Mouse (Mus musculus) adrenal gland, postnatal 0 days (tissue): ENCODE measurements around the gene Bsph2. TPM values are rescaled to one million over a fixed set of nuclear protein-coding genes. Genes with fewer than 3 reads are reported as not detected.

ENCODE experiments used
- polyA plus RNA-seq: library from polyadenylated mRNA; unstranded; fragments of >200 nt; fragmentation: Nextera tagmentation; extraction: Ambion mirVana; gene quantifications from 2 replicates; pipeline ENCODE4 v1.2.1, GENCODE M21; 2015

Bsph2 gene
- polyA plus RNA-seq = not detected in 2 replicates

GRCm38 (mm10) chr7:13570967-13571366 lies at the start of gene Bsph2:
Bsph2 (minus strand) TSS chr7:13571067.

Other genes with a start within 250 kb of the Bsph2 start
- 0.11 and 0.52 TPM in 2 replicates for gene Pla2g4c, start 246.4 kb downstream of the Bsph2 start, polyA plus RNA-seq
- gene Cabp5, start 172.9 kb downstream of the Bsph2 start, polyA plus RNA-seq = not detected in 2 replicates
- gene Bsph1, start 120.2 kb downstream of the Bsph2 start, polyA plus RNA-seq = not detected in 2 replicates
- gene Sult2a5, start 52.9 kb upstream of the Bsph2 start, polyA plus RNA-seq = 0.28 TPM in 1 of 2 replicates, not detected in the other
- 1.9 and 3.7 TPM in 2 replicates for gene Sult2a2, start 162.4 kb upstream of the Bsph2 start, polyA plus RNA-seq